Mouse (Mus musculus) ovary, postnatal 14 days (tissue): ENCODE data around the gene Olfr1396.

ENCODE experiments used
- DNase-seq: peaks from one replicate; pipeline ENCODE4 v3.0.0; 2022; ENCODE audit warnings: low spot score

Olfr1396 gene

GRCm38 (mm10) chr11:49114774-49115173 lies at the start of gene Olfr1396:
TSS of gene Olfr1396 (minus strand) at chr11:49114874.
- no peak for DNase-seq

- no peak for DNase-seq
Measured at GRCm38 (mm10) chr11:49156821-49157814, 42.4 kb upstream of the Olfr1396 start.

- no peak for DNase-seq
Measured at GRCm38 (mm10) chr11:49154077-49154476, 39.4 kb upstream of the Olfr1396 start, which contains the start of gene Olfr1394. TSS of gene Olfr1394 (plus strand) at chr11:49154377.

DNA sequence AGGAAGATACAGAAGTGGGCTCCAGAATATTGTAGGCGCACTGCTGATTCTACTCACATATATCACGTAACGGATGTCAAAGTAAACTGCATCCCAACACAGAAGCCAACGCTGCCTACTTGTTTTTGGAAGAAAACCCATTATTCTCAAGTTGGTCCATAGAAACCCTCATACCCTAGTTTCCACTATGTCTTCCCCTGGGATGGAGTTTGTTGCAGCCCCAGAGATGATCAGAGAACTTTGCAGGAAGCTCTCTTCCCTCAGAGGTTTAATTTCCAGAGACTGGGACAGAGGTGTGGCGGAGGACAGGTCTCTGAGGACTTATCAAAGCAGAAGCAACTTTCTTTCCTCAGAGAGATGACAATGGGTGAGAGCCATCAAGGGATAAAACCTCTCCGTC lies 27.3 kb upstream of the Olfr1396 start, which contains the start of gene Olfr1395:
Gene Olfr1395 (plus strand): TSS at position 301 of the 400 bp plus-strand sequence.
- DNase-seq, result no peak

DNA sequence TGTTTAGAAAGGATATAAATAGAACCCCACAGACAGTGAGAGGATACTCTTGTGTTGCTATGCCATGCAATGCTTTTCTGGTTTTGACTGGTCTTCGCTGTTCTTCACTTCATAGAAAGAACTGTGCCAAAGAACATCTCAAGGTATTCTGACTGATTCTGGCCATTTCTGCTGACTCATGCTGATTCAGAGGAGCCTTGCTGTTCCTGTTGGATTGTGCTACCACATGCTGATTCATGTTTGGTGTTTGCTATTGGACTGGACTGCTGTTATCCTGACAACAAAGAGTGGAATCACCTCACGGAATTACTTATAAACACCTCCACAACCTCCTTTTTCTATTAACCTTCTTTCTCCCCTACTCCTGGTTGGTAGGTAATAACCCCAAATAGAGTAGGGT lies 9.5 kb upstream of the Olfr1396 start:
- no peak for DNase-seq

DNA sequence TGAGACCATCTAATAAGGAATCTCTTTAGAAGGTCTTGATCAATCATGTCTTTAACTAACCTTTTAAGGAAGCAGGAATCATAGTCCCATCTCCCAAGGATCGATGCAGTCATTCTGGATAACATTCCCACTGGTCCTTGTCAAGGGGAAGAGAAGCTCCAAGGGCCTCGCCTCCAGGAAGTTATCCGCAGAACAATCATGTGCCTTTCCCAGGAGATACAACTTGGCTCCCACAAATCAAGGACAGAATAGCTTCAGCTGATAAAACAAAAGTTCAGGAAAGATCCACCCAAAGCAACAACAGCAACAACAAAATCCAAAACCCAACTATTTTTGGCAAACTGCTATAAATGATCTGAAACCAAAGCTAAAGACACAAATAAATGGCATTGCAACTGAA lies 5.0 kb upstream of the Olfr1396 start:
- no peak for DNase-seq

- DNase-seq, result no peak
Measured at GRCm38 (mm10) chr11:49114158-49114557, 516 bp downstream of the Olfr1396 start.

GRCm38 (mm10) chr11:49112624-49113219 lies 2.0 kb downstream of the Olfr1396 start:
- DNase-seq, result no peak

DNA sequence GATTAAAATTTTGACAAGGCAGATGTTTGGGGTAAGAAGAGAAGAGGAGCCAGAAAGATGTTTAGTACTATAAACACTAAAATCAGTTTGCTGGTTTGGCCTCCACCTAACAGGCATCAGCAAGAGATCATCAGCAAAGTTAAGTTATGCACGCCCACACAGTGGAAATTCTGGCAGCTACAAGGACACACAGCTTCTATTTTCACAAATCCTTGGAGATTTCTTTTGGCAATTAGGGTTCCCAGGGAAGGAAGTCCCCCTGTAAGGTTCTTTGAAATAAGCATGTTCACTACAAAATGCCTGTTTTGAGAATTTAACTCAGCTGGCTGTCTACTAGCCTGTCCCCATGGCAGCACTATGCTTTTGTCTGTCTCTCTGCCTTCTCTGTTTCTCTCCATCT lies 3.7 kb downstream of the Olfr1396 start:
- DNase-seq, result no peak

- no peak for DNase-seq
Measured at GRCm38 (mm10) chr11:49108833-49109232, 5.8 kb downstream of the Olfr1396 start.

DNA sequence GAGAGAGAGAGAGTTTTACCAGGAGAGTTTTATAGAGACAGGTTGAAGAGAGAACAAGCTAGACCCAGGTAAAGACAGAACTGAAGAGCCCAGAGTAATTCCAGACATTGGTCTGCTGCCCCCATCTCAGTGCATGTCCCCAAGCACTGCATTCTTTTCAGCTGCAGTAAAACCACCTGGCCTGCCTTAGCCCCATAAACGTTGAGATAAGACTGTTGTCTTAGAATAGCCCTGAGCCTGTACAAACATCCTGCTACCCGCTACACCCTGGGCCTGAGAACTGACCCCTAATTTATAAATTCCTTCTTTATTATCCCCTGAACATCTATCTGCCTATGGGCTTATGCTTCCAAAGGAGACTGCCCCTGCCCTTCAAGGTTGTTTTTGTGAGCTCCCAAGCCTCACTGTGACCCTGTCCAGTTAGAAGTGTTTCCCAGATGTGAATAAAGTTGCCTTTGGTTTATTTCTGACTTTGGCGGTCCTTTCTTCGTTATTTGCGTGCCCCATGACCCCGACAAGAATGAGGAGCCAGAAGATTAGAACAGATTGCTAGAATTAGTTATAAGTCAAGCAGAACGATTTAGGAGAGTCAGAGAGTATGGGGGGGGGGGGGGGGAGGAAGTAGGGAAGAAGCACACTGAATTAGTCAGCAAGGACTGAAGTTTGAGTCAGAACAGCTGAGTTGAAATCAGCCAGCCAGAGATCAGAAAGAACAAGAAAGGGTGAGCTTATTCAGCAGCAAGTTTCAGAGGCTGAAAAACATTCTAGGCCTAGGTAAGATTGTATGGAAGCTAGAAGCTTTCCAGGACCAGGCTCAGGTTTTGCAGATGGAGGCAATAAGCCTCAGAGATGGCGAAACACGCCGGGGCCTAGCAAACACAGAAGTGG lies 6.8 kb downstream of the Olfr1396 start:
- no peak for DNase-seq

DNA sequence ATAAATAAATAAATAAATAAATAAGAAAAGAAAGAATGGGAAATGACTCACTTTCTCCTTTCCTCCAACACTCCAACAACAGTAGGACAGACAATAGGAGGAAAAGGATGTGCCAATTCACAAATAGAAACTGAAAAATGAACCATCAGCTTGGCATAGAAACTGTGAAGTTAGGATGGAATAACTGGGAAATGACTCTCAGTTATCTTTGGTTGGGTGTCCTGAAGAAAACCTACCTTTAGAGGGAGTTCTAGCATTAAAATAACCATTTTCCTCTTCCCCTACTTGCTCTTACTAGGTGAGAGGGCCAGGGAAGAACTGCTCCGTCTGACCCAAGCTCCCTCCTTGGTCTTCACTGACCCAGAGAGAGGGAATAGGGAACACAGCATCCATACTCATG lies 8.9 kb downstream of the Olfr1396 start:
- no peak for DNase-seq

DNA sequence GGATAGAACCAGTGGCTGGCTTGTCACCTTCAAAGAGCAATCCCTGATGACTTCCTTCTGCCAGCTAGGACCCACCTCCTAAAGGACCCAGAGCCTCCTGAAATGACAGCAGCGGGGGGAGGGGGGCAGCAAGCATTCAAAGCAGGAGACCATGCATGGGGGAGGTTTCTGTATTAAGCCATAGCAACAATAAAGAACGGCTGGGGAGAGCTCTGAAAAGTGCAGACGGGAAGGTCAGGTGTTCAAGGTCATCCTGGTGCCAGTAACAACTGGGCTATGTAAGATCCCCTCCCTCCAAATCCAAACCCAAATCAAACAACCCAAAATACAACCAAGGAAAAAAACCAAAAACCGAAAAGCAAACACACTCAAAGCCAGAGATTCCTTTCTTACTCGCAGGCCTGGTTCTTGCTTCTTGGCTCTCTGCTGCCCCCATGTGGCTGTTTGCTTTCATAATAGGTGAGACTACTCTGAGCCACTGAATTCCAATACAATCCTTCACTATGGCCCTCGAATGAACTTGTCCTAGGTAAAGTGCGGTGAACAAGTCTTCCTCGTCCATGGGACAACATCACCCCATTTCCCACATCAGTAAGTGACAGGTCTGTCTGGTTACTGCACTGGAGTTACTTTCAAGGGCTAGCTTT lies 11.5 kb downstream of the Olfr1396 start:
- peak; percentile 84 for DNase-seq

GRCm38 (mm10) chr11:49101500-49101899 lies 13.2 kb downstream of the Olfr1396 start:
- DNase-seq, result no peak

DNA sequence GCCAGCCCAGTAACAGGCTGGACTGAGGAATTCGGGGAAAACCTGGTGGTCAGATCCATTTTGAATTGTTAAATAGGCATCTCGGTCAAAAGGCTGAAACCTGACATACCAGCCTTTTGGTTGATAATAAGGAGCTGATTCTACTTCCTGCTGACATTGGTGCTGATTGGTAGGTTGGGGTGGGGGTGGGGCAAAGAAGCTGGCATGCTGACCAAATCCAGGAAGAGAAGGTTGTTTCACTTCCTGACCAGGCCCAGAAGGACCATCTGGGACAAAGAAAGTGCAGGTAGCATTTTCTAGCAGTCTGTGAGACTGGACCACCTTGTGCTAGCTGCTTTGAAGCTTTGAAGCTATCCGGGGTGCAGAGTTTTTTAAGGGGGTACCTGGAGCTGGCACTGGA lies 14.3 kb downstream of the Olfr1396 start:
- DNase-seq, result no peak

- DNase-seq, result no peak
Measured at GRCm38 (mm10) chr11:49095367-49095766, 19.3 kb downstream of the Olfr1396 start.

DNA sequence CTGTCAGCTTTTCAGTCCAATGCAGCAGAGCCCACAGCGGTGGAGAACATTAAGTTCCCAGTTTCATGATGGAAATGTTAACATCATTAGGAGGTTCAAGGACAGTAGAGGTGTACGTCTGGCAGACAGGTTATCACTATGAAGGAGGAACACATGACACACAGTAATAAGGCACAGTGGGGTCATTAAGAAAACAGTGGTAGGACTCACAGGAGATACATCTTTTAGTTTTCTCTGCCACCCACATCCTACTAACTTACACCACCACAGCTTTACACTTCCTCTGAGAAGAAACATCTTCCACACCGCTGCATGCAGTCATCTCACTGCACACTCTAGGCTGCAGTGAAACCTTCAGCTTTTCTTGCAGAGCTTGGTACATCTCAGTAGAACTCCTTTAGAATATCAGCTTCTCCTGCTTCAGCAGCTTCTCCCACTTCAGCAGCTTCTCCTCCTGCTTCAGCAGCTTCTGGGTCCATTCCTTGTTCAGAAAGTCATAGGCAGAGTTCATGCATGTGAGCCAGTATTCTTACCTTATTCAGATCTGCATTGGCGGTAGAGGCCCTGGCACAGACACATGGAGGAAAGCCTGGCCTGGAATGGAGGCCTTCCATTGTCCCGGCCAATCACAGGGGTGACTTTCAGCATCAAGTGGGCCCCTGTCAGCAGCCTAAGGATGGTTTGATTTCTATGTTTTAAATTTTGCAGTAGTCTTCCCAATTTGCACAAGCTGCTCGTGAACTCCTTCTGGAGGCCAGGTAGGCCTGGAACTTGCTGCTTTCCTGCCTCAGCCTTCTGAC lies 20.6 kb downstream of the Olfr1396 start:
- DNase-seq, result no peak

DNA sequence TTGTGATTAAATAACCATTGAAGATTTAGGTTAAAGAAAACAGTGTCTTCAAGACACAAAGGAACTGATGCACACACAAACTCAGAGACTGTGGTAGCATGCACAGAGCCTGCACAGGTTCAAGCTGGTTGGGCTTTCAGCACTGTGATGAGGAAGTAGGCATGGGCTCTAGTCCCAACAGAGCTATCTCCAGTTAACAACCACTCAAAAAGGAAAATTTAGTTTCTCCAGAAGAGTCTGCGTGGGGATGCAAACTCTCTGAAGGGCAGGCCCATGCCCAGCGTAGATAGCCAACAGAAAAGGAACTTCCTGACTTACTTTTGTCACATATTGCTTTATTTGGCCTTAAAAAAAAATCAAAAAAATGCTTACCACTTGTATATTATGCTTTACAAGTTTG lies 21.9 kb downstream of the Olfr1396 start:
- DNase-seq, result no peak

DNA sequence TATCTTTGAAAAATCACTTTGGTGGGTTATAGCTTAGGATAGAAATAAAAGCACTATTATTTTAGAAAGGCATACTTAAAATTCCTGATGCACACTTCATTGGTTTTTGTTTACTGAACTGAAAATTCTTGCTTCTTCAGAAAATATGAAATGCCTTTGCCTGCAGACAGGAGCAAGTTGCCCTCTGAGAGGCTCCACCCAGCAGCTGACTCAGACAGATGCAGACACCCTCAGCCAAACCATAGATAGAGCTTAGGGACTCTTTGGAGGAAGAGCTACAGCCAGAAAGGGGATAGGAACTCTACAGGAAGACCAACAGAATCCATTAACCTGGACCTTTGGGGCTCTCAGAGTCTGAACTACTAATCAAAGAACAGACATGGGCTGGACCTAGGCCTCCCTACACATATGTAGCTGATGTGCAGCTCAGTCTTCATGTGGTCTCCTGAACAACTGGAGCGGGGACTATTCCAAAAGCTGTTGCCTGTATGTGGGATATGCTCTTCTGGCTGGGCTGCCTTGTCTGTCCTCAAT lies 22.6 kb downstream of the Olfr1396 start:
- no peak for DNase-seq

GRCm38 (mm10) chr11:49091171-49091570 lies 23.5 kb downstream of the Olfr1396 start:
- DNase-seq, result no peak
